8 mouse cellular contexts compared by ENCODE assay signal in the genomic region with DNA sequence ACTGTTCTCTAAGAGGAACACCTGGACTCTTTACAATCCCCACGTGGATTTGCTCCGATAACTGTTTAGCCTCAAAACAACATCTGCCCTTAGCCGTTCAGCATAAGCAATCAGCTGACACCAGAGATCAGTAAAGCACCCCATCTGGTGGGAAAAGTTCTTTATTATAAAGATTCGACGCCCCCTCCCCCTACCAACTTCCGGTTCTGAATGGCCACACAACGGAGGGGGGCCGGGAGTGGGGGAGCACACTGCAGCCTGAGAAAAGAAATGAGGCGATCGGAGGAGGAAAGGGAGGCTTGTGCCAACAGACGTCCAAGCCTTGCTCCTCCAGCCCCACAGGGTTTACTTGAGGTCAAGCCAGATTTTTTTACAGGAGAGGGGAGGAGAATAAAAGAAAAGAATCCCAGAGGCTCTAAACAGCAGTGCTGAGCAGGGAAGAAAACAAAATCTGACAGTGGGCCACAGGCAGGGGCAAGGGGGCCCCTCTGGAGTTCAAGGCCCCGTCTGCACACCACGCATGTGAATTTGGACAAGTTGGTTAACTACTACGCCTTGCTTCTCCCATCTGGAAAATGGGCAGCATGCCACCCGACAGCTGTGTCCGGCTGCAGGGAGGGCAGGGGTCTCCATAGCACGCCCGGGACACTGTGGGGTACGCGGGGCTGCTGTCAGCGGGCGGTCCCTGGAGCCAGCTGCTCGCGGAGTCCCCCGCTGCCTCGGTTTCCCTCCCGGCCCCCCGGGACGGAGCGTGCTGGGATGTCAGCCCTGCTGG. TPM values are rescaled to one million over a fixed set of nuclear protein-coding genes. Genes with fewer than 3 reads are reported as not detected.
DNase-seq lines count a peak whose midpoint lies in the region; ATAC-seq and TF ChIP-seq lines count a peak whose summit lies in the region.

No protein-coding gene starts in this region.

- peak; percentile 57; the same call in 1 of the 2 replicates for TF ChIP-seq EP300 in lung, postnatal 0 days (IDR thresholded peaks at IDR 0.05)

- H3K9me3 ChIP-seq in forebrain, embryonic 13.5 days (replicated peaks) = no peaks in the 10 kb centered on the region
- no peaks in the 10 kb centered on the region for H3K9me3 ChIP-seq in lung, postnatal 0 days (ENCODE audit: low read length)

- peak; percentile 22 for DNase-seq in ES-CJ7 (ENCODE audit: low read depth, low spot score)
- DNase-seq in brain, adult 2 months (ENCODE audit: low read depth, low spot score) = peak; percentile 47
- peak; percentile 68 to 75 for DNase-seq in heart, postnatal 14 days
- peak; percentile 70 to 72 for DNase-seq in kidney, postnatal 36 days
- DNase-seq in lung, postnatal 0 days (ENCODE audit: low spot score) = peak; percentile 91
- peak; percentile 55 for DNase-seq in ovary, adult 18-20 months (ENCODE audit: low spot score)
- DNase-seq in thymus, postnatal 36 days = peak; percentile 9 to 16

- H3K4me3 ChIP-seq in forebrain, embryonic 13.5 days = peak overlapping the region; percentile 94
- H3K4me3 ChIP-seq in lung, postnatal 0 days (ENCODE audit: low read depth, low read length) = peak overlapping the region; percentile 85

- peak overlapping the region; percentile 98 for H3K4me2 ChIP-seq in forebrain, embryonic 13.5 days
- H3K4me2 ChIP-seq in lung, postnatal 0 days (replicated peaks; ENCODE audit: low read depth, low read length) = peak overlapping the region; percentile 95

- TF ChIP-seq CTCF in lung, postnatal 0 days (IDR thresholded peaks at IDR 0.05) = 0 out of 2 replicates have a peak, but pooled peaks have one; percentile 0

- intact Hi-C loops in heart, postnatal 14 days (cut with DNase I) = loop anchor here (2.0 to 5.0 kb wide), 2 partner anchors 98 to 219 kb away; a partner anchor contains a TSS

- 2% methylated on average over 30 of the region's 30 CpGs for WGBS in forebrain, embryonic 13.5 days
- under 1% methylated on average over 30 of the region's 30 CpGs for WGBS in lung, postnatal 0 days

- 0 out of 2 replicates have a peak, but pooled peaks cover 4% of the 10 kb centered on the region for H3K27me3 ChIP-seq in forebrain, embryonic 13.5 days
- H3K27me3 ChIP-seq in lung, postnatal 0 days (replicated peaks; ENCODE audit: insufficient read depth, low read length) = no peaks in the 10 kb centered on the region

- peak overlapping the region; percentile 84 for H3K27ac ChIP-seq in forebrain, embryonic 13.5 days
- H3K27ac ChIP-seq in lung, postnatal 0 days (ENCODE audit: low read length) = peak overlapping the region; percentile 94

- H3K4me1 ChIP-seq in forebrain, embryonic 13.5 days = peaks cover 16% of the 10 kb centered on the region
- H3K4me1 ChIP-seq in lung, postnatal 0 days (ENCODE audit: insufficient read depth, low read depth, low read length) = peaks cover 8% of the 10 kb centered on the region; the same call in 1 of the 2 replicates

- peaks cover 11% of the 10 kb centered on the region for H3K36me3 ChIP-seq in forebrain, embryonic 13.5 days (ENCODE audit: poor library complexity, severe bottlenecking)
- H3K36me3 ChIP-seq in lung, postnatal 0 days (ENCODE audit: insufficient read depth, low read length) = 0 out of 2 replicates have a peak, but pooled peaks cover under 1% of the 10 kb centered on the region

- H3K9ac ChIP-seq in forebrain, embryonic 13.5 days = peak overlapping the region; percentile 91
- peak overlapping the region; percentile 80 for H3K9ac ChIP-seq in lung, postnatal 0 days (replicated peaks; ENCODE audit: low read depth)

- ATAC-seq in forebrain, embryonic 13.5 days = peak; percentile 55
- peak; percentile 59 for ATAC-seq in lung, postnatal 0 days

RNA-seq across cellular contexts. Expression of a gene that starts 28.4 kb away (rescaled TPM):
- 14.1 and 17.6 TPM in 2 replicates for polyA plus RNA-seq in forebrain, embryonic 13.5 days (2015; fragmentation: Nextera tagmentation; extraction: Ambion mirVana)
- total RNA-seq in heart, postnatal 14 days (2021) = 100 to 1,000 TPM; 165 to 166 TPM
- polyA plus RNA-seq in lung, postnatal 0 days (2015; fragmentation: Nextera tagmentation; extraction: Ambion mirVana) = 41.4 and 51.8 TPM in 2 replicates

Comparison
In these comparisons a context has a peak if more than half of its experiments do, and no peak if none do; other contexts are left out.
1. Peak in every context shown above with its lines: DNase-seq, ATAC-seq, H3K4me3 ChIP-seq and H3K27ac ChIP-seq.
2. DNase-seq: peak in every context shown above with its lines; median percentile 91 in lung, postnatal 0 days; 72 in heart, postnatal 14 days; 71 in kidney, postnatal 36 days; 55 in ovary, adult 18-20 months; 47 in brain, adult 2 months; 22 in ES-CJ7; 12 in thymus, postnatal 36 days.